Mouse (Mus musculus) spleen, postnatal 10 days (tissue): ENCODE measurements around the gene Klhdc1.

Experiments
- DNase-seq, 2 experiments: peaks; one replicate each; pipeline ENCODE4 v3.0.0; 2021 to 2022; ENCODE audit warnings: low spot score in 2 of 2

Klhdc1 gene

GRCm38 (mm10) chr12:69296511-69297410 is 55.8 kb downstream of the Klhdc1 start, which contains the start of gene Klhdc2:
Gene Klhdc2, plus strand, starts transcription at chr12:69296681.
- peak; percentile 82 to 84 for DNase-seq

- no peak for DNase-seq
Observed at GRCm38 (mm10) chr12:69297411-69298150, 56.6 kb downstream of the Klhdc1 start.

- no peak for DNase-seq
Observed at GRCm38 (mm10) chr12:69298281-69298680, 57.3 kb downstream of the Klhdc1 start.

DNA sequence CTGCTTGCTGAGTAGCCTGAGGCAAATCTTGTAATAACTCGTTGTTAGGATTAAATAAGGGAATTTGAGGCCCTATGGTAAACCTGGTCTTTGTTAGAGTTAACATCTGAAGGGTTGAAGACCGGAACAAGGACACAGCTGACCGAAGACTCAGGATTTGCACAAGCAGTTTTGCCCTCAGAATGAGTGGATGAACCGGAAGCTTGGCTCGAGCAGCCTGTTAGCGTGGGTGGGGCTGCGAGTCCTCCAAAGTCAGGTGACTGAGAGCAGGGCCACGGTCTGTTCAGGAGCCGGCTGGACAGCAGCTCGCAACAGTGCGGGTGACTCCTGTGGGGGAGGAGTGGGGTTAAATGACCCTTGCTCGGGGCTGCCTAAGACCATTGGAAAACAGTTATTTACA is 58.3 kb downstream of the Klhdc1 start:
- DNase-seq, result no peak

- no peak for DNase-seq
Observed at GRCm38 (mm10) chr12:69299831-69300230, 58.9 kb downstream of the Klhdc1 start.

GRCm38 (mm10) chr12:69300391-69300790 is 59.4 kb downstream of the Klhdc1 start:
- no peak for DNase-seq

DNA sequence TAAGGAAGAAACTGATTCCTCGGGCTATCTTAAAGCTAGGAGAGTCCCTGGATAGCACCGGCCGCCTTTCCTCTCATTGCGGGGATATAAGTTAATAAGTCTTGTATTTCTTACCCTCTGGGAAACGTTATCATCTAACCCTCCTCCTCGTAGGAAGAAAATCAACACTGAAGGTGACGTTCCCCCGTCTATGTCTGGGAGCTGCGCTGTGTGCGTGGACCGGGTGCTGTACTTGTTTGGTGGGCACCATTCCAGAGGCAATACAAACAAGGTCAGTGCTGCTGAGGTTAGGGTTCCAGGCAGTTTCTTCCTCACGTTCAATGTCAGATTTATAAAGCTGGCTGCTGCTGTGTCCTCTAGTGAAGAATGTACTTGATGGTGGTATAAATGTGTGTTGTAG is 61.2 kb downstream of the Klhdc1 start:
- no peak for DNase-seq

DNA sequence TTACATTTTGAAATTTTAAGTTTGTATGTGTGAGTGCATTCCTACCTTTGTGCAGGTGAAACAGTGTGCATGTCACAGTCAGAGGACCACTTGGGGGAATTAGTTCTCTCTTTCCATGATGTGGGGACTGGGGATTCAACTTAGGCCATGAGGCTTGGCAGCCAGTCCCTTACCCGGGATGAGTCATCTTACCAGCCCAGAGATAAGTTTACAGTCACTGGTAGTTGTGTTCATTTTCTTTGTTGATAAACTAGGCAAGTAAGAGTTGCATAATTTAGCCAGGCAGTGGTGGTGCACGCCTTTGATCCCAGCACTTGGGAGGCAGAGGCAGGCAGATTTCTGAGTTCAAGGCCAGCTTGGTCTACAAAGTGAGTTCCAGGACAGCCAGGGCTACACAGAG is 63.1 kb downstream of the Klhdc1 start:
- no peak for DNase-seq

DNA sequence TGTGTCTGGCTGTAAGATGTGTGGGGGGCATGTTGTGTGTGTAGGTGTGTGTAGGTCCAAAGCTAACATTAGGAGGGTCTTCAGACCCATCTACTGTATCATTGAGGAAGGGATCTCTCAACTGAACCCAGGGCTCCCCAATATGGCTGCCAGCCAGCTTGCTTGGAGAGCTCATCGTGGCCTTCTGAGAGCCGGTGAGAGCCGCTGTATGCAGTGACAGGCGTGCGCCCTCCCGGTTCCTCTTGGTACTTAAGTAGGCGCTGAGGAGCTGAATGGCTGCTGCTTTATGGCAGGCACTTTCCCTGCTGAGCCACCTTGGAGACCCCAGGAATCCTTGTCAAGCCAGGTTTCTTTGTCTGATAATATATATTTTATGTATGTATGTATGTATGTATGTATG is 65.4 kb downstream of the Klhdc1 start:
- DNase-seq, result no peak

DNA sequence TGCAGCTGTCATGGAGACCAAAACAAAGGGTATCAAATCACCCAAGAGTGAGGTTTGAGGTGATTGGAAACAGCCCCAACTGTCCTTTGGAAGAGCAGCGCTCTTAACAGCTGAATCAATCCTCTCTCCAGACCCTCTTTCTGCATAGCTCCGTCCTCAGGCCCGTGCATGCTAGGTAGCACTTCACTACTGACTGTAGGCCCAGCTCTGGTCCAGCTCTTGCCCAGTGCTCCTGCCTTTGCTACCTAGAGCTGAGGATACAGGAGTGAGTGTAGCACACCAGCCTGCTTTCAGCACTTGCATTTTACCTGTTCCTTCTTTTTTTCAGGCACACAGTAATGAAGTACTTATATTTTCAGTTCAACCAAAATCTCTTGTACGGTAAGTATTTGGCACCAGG is 68.7 kb downstream of the Klhdc1 start:
- no peak for DNase-seq

GRCm38 (mm10) chr12:69318431-69318830 is 77.5 kb downstream of the Klhdc1 start:
- DNase-seq, result no peak

GRCm38 (mm10) chr12:69331187-69331586 is 90.2 kb downstream of the Klhdc1 start:
- DNase-seq, result no peak

- DNase-seq, result no peak
Observed at GRCm38 (mm10) chr12:69332147-69332546, 91.2 kb downstream of the Klhdc1 start.

DNA sequence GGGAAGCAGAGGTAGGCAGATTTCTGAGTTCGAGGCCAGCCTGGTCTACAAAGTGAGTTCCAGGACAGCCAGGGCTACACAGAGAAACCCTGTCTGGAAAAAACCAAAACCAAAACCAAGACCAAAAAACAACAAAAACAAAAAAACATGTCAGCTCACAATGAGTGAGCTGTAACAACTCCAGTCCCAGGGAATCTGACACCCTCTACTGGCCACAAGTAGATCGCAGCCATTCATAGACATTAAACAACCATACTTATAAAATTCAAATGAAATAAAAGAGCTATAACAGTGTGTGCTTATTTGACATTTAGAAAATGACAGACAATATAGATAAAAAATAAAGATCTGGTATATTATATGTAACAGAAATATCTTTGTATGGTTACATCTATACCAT is 92.6 kb downstream of the Klhdc1 start:
- DNase-seq, result peak; percentile 25 to 76
